Mouse (Mus musculus): Measurements from ENCODE around the gene Ovol2. TPM values are rescaled to one million over a fixed set of nuclear protein-coding genes. Genes with fewer than 3 reads are reported as not detected.

The Ovol2 gene
- polyA plus RNA-seq, 1 experiment from 2014 or later: not detected

- WGBS (ENCODE audit: insufficient replicate concordance): 68% methylated on average over 5 of the region's 5 CpGs
- H3K9ac ChIP-seq: no peak overlapping the region
- H3K9me3 ChIP-seq (replicated peaks): no peaks in the 10 kb centered on the region
- H3K4me2 ChIP-seq: peak overlapping the region; percentile 25; the same call in 1 of the 2 replicates
- no peak for ATAC-seq
- peaks cover 75% of the 10 kb centered on the region for H3K4me1 ChIP-seq
- peak overlapping the region; percentile 13; the same call in 1 of the 2 replicates for H3K27ac ChIP-seq
- H3K36me3 ChIP-seq: peaks cover 91% of the 10 kb centered on the region
- H3K27me3 ChIP-seq (replicated peaks): no peaks in the 10 kb centered on the region
- H3K4me3 ChIP-seq: no peak overlapping the region
These were observed 67.4 kb downstream of the Ovol2 start for GRCm38 (mm10) chr2:144264398-144265119.

- no peak for ATAC-seq
- Histone ChIP-seq H3K27ac (no peak overlapping the region), H3K4me1 (peaks cover 63% of the 10 kb centered on the region), H3K4me3 (no peak overlapping the region), H3K27me3 (replicated peaks) (no peaks in the 10 kb centered on the region), H3K4me2 (no peak overlapping the region), H3K9me3 (replicated peaks) (no peaks in the 10 kb centered on the region), H3K36me3 (peaks cover 97% of the 10 kb centered on the region), H3K9ac (no peak overlapping the region)
- 60% methylated on average over 2 of the region's 2 CpGs for WGBS (ENCODE audit: insufficient replicate concordance)
These were observed 69.1 kb downstream of the Ovol2 start for GRCm38 (mm10) chr2:144262837-144263236.

Other genes starting within 250 kb of the Ovol2 start
- 17.4 and 19.0 TPM in 2 replicates for gene Mgme1, start 61.5 kb downstream of the Ovol2 start, polyA plus RNA-seq (2016; fragmentation: Nextera tagmentation; extraction: Ambion mirVana)
- gene Snx5, start 61.2 kb downstream of the Ovol2 start, polyA plus RNA-seq (2016; fragmentation: Nextera tagmentation; extraction: Ambion mirVana): 104 and 107 TPM in 2 replicates
- gene Kat14, start 36.8 kb upstream of the Ovol2 start, polyA plus RNA-seq (2016; fragmentation: Nextera tagmentation; extraction: Ambion mirVana): 26.3 and 28.3 TPM in 2 replicates
- gene Pet117, start 36.9 kb upstream of the Ovol2 start, polyA plus RNA-seq (2016; fragmentation: Nextera tagmentation; extraction: Ambion mirVana): 0.74 TPM in 1 of 2 replicates, not detected in the other
- 0.02 and 0.21 TPM in 2 replicates for gene Dzank1, start 195.3 kb upstream of the Ovol2 start, polyA plus RNA-seq (2016; fragmentation: Nextera tagmentation; extraction: Ambion mirVana)
- 15.0 and 15.3 TPM in 2 replicates for gene Polr3f, start 195.6 kb upstream of the Ovol2 start, polyA plus RNA-seq (2016; fragmentation: Nextera tagmentation; extraction: Ambion mirVana)
- 15.3 and 15.6 TPM in 2 replicates for gene Rbbp9, start 218.7 kb upstream of the Ovol2 start, polyA plus RNA-seq (2016; fragmentation: Nextera tagmentation; extraction: Ambion mirVana)
- 69.0 and 73.1 TPM in 2 replicates for gene Sec23b, start 224.1 kb upstream of the Ovol2 start, polyA plus RNA-seq (2016; fragmentation: Nextera tagmentation; extraction: Ambion mirVana)